Mouse (Mus musculus): Measurements from ENCODE around the gene Dmxl2.

Dmxl2 gene

GRCm38 (mm10) chr9:54499291-54499690, 2.1 kb downstream of the Dmxl2 start:
- DNase-seq, result no peak

- no peak for DNase-seq
Measured at GRCm38 (mm10) chr9:54490431-54490830, 11.0 kb downstream of the Dmxl2 start.

GRCm38 (mm10) chr9:54489599-54489998, 11.8 kb downstream of the Dmxl2 start:
- DNase-seq, result no peak

GRCm38 (mm10) chr9:54484927-54485326, 16.5 kb downstream of the Dmxl2 start:
- no peak for DNase-seq

- DNase-seq, result no peak
Measured at GRCm38 (mm10) chr9:54483215-54483614, 18.2 kb downstream of the Dmxl2 start.

GRCm38 (mm10) chr9:54482763-54483162, 18.7 kb downstream of the Dmxl2 start:
- no peak for DNase-seq

GRCm38 (mm10) chr9:54479054-54479453, 22.4 kb downstream of the Dmxl2 start:
- no peak for DNase-seq

- no peak for DNase-seq
Measured at GRCm38 (mm10) chr9:54478117-54478516, 23.3 kb downstream of the Dmxl2 start.

- no peak for DNase-seq
Measured at GRCm38 (mm10) chr9:54474546-54474945, 26.9 kb downstream of the Dmxl2 start.

GRCm38 (mm10) chr9:54474031-54474430, 27.4 kb downstream of the Dmxl2 start:
- peak; percentile 61 for DNase-seq

- no peak for DNase-seq
Measured at GRCm38 (mm10) chr9:54472784-54473183, 28.6 kb downstream of the Dmxl2 start.

GRCm38 (mm10) chr9:54469339-54469738, 32.1 kb downstream of the Dmxl2 start:
- peak; percentile 32 for DNase-seq

- DNase-seq, result peak; percentile 26
Measured at GRCm38 (mm10) chr9:54467433-54467933, 33.9 kb downstream of the Dmxl2 start.

- no peak for DNase-seq
Measured at GRCm38 (mm10) chr9:54463483-54464054, 37.9 kb downstream of the Dmxl2 start.

- DNase-seq, result no peak
Measured at GRCm38 (mm10) chr9:54439015-54439414, 62.4 kb downstream of the Dmxl2 start.

- peak; percentile 51 for DNase-seq
Measured at GRCm38 (mm10) chr9:54438246-54438645, 63.2 kb downstream of the Dmxl2 start.

- DNase-seq, result no peak
Measured at GRCm38 (mm10) chr9:54416238-54416637, 85.2 kb downstream of the Dmxl2 start.

- DNase-seq, result no peak
Measured at GRCm38 (mm10) chr9:54356756-54357155, 144.7 kb downstream of the Dmxl2 start.

GRCm38 (mm10) chr9:54342026-54342425, 159.4 kb downstream of the Dmxl2 start:
- DNase-seq, result no peak

GRCm38 (mm10) chr9:54336532-54337144, 164.8 kb downstream of the Dmxl2 start:
- DNase-seq, result peak; percentile 56

- no peak for DNase-seq
Measured at GRCm38 (mm10) chr9:54335582-54335981, 165.8 kb downstream of the Dmxl2 start.

GRCm38 (mm10) chr9:54329201-54329600, 172.2 kb downstream of the Dmxl2 start:
- no peak for DNase-seq

- peak; percentile 3 for DNase-seq
Measured at GRCm38 (mm10) chr9:54323456-54323855, 178.0 kb downstream of the Dmxl2 start.

GRCm38 (mm10) chr9:54316363-54316762, 185.1 kb downstream of the Dmxl2 start:
- no peak for DNase-seq
